Mouse (Mus musculus): ENCODE measurements around the gene Atp2a2.
"Not testable (repeated sequence)": the region's sequence is repeated elsewhere in the genome, so short reads cannot be mapped to it uniquely, and the experiment has no call there.

Atp2a2 gene

DNA sequence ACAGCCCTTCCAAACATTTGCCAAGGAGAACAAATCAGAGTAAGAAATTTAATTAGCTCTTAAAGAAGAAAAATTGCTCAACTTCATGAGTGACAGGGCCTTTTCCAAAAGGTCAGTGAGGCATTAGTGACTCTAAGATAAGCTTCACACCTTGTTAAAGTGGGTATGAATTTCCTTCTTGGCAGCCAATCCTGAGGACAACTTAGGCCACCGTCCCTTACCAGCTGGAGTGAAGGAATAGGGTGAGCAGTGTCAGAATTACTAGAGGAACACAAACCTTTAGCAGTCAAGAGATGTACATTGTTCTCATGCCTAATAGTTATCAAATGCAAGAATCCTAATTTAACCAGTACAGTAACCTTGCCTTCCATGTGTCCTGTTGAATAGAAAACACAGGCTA is 7.6 kb downstream of the Atp2a2 start:
- DNase-seq (ENCODE audit: low read depth, low spot score), result no peak

DNA sequence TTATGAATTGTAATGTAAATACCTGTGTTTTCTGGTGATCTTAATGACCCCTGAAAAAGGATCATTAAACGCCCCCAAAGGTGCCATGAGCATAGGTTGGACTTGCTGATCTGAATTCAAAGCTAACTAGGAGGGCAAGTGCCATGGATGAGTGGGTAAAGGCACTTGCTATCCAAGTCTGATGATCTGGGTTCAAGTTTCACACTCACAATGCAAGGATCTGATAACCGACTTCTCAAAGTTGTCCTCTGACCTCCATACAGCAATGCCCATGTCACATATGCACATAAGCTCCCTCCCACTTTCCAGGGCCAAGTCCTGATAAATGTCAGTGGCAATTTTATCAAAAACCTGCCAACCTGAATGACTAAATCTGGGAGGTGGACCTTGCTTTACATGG is 9.0 kb downstream of the Atp2a2 start:
- no peak for DNase-seq (ENCODE audit: low read depth, low spot score)

GRCm38 (mm10) chr5:122491385-122491784 is 10.6 kb downstream of the Atp2a2 start:
- no peak for DNase-seq (ENCODE audit: low read depth, low spot score)

DNA sequence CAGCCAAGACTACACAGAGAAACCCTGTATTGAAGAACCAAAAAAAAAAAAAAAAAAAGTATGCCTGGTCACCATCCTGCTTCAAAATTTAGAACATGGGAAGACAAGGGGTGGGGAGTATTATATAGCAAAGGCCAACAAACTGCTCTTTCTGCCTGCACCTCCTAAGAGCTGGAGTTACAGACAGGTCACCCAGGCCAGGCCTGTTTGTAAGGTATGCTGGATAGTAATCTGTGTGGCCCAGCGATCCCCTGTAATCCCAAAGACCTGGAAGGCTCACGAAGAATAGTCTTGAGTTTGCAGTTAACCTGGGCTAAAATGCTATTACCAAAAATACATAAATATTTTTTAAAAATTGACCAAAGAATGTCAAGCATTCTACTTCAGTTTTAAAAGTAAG is 11.9 kb downstream of the Atp2a2 start:
- DNase-seq (ENCODE audit: low read depth, low spot score), result no peak

GRCm38 (mm10) chr5:122487825-122488224 is 14.2 kb downstream of the Atp2a2 start:
- no peak for DNase-seq (ENCODE audit: low read depth, low spot score)

DNA sequence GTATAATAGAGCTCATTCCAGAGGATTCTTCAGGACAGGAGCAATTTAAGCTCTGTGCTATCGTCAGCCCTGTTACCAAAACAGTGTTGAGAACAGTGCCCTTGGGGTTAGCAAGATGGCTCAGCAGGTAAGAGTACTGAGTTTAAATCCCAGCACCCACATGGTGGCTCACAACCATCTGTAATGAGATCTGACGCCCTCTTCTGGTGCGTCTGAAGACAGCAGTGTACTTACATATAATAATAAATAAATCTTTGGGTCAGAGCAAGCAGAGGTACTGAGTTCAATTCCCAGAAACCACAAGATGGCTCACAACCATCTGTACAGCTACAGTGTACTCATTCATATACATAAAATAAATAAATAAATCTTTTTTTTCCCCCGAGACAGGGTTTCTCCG is 15.8 kb downstream of the Atp2a2 start:
- DNase-seq (ENCODE audit: low read depth, low spot score), result not testable (repeated sequence)

- DNase-seq (ENCODE audit: low read depth, low spot score), result no peak
Measured at GRCm38 (mm10) chr5:122482733-122483391, 19.2 kb downstream of the Atp2a2 start.

- DNase-seq (ENCODE audit: low read depth, low spot score), result no peak
Measured at GRCm38 (mm10) chr5:122481844-122482243, 20.2 kb downstream of the Atp2a2 start.

DNA sequence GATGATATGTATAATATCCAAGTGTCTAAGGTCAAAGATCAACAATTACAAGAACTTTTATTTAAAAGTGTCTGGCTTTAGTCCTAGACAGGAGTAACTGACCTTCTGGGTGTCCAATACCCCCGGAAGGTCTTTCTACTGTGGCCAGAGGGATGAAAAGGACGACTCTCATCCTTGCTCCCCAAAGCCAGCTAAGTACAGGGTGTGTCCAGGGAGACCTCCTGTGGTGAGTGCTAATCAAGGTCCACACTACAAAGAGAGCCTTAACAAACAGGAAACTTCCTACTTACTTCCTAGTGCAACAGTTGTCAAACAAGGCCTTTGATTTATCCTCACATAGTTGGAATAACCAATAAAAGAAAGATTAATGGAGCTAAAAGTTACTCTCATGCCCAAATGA is 22.9 kb downstream of the Atp2a2 start:
- no peak for DNase-seq (ENCODE audit: low read depth, low spot score)

GRCm38 (mm10) chr5:122477492-122477891 is 24.5 kb downstream of the Atp2a2 start:
- no peak for DNase-seq (ENCODE audit: low read depth, low spot score)

DNA sequence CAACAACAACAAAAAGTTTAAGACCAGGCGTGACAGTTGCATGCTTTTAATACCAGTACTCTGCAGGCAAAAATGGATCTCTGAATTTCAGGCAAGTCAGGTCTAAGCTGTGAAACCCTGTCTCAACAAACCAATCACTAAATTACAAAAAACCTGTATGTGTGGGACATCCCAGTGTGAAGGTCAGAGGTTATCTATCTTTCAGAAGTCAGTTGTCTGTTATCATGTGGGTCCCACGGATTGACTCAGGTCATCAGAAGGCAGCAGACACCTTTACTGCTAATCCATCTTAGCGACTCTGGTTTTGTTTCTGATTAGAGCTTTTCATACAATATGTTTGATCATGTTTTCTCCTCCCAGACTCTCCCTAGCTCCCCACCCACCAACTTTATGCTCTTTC is 25.9 kb downstream of the Atp2a2 start:
- no peak for DNase-seq (ENCODE audit: low read depth, low spot score)

DNA sequence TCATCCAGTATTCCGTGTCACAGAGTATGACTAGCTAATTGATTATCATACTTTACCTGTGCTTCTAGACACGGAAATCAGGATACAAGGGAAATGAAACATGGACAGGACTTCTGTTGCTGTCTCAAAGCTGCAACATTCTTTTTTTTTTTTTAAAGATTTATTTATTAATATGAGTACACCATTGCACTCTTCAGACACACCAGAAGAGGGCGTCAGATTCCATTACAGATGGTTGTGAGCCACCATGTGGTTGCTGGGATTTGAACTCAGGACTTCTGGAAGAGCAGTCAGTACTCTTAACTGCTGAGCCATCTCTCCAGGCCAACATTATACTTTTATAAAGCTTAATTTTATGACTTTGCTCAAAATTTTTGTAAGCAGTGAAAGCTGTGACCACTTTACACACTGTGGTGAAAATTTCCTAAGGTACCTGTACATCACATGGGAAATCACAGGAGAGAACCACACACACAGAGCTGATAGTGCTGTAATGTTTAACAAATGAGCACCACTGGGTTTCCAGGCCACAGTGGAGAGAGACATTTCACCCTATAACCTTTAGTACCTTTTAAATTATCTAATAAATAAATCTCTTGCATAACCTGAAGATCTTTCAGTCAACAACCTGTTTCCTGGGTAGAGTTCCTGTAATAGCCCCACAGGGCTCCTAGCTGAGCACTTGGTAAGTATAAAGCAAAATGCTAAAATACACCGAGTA is 27.2 kb downstream of the Atp2a2 start:
- no peak for DNase-seq (ENCODE audit: low read depth, low spot score)

- DNase-seq (ENCODE audit: low read depth, low spot score), result no peak
Measured at GRCm38 (mm10) chr5:122471658-122472057, 30.4 kb downstream of the Atp2a2 start.

- no peak for DNase-seq (ENCODE audit: low read depth, low spot score)
Measured at GRCm38 (mm10) chr5:122461431-122461830, 40.6 kb downstream of the Atp2a2 start.

DNA sequence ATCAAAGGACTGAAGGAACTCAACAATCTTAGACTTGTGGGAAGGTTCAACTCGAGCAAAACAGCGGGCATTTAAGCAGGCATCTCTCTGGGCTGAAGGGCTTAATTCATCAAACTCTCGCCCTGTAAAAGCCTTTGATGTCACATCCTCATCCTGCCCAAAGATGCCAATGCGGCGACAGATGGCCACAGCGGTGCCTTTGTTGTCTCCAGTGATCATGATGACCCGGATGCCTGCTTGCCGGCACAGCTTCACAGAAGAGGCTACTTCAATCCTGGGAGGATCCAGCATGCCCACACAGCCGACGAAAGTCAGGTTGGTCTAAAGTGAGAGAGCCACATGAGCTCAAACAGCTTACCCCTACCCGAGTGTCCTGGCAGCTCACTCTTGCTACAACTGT is 41.4 kb downstream of the Atp2a2 start:
- no peak for DNase-seq (ENCODE audit: low read depth, low spot score)

GRCm38 (mm10) chr5:122459335-122459734 is 42.7 kb downstream of the Atp2a2 start:
- DNase-seq (ENCODE audit: low read depth, low spot score), result no peak

DNA sequence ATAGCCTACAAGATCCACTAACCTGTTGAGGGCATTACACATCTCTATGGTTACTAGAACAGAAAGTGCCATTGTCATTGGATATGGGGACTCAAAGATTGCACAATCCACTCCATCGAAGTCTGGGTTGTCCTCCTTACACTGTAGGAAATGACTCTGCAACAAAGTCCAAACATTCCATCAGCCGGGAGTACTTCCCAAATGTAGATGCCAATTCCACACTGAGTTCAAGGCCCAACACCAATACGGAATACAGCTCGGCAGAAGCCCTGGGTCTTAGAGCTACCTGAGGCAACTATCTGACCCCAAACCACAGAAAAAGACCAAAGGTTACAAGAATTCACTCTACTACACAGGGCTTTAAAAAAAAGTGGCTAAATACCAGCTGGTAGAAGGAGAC is 44.0 kb downstream of the Atp2a2 start:
- DNase-seq (ENCODE audit: low read depth, low spot score), result no peak

GRCm38 (mm10) chr5:122457054-122457453 is 45.0 kb downstream of the Atp2a2 start:
- DNase-seq (ENCODE audit: low read depth, low spot score), result not testable (repeated sequence)

DNA sequence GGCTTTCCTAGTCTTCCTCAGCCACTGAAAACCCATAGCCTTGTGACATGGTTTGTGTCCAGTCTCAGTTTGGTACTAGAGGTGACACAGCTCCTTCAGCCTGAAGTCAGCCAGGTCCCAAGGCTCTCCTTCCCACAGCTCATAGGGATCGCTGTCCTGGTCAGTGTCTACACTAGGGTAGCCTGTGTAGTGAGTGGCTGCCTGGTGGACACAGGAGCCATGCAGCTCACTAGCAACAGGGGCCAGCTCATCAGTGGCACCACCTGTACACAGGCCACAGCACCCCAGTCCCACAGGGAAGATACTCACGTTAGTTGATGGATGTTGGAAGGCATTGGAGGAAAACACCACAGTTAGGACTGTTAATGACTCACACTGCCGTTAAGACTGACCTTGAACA is 46.4 kb downstream of the Atp2a2 start:
- no peak for DNase-seq (ENCODE audit: low read depth, low spot score)

GRCm38 (mm10) chr5:122454883-122455282 is 47.1 kb downstream of the Atp2a2 start:
- no peak for DNase-seq (ENCODE audit: low read depth, low spot score)

- no peak for DNase-seq (ENCODE audit: low read depth, low spot score)
Measured at GRCm38 (mm10) chr5:122454442-122454841, 47.6 kb downstream of the Atp2a2 start.

DNA sequence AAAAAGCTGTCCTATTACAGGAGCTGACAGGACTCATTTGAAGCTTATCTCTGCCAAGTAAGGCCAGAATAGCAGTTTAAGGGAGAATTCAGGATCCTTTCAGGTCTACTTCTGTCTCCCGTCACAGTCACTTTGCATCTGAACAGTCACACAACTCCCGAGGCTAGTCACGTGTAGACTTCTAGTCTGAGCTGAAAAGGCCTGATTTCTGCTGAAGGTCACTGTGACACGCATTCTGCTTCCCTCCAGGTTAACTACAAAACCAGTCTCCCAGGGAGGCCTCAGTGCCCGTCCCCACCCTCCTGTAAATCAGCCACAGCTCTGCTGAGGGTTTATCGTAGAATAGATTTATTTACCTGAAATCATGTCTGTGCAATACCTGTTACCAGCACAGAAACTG is 48.8 kb downstream of the Atp2a2 start:
- DNase-seq (ENCODE audit: low read depth, low spot score), result peak; percentile 68

- DNase-seq (ENCODE audit: low read depth, low spot score), result no peak
Measured at GRCm38 (mm10) chr5:122452194-122452593, 49.8 kb downstream of the Atp2a2 start.
